Mouse (Mus musculus): ENCODE measurements around the gene Pitpnc1. TPM values are rescaled to one million over a fixed set of nuclear protein-coding genes. Genes with fewer than 3 reads are reported as not detected.

Gene Pitpnc1
- polyA plus RNA-seq, 1 experiment from 2014 or later: 15.7 TPM

GRCm38 (mm10) chr11:107215111-107215510 lies 255.4 kb downstream of the Pitpnc1 start:
- no peaks in the 10 kb centered on the region for H3K4me1 ChIP-seq (ENCODE audit: control insufficient read depth, insufficient read depth, low read length)

GRCm38 (mm10) chr11:107213745-107214144 lies 256.8 kb downstream of the Pitpnc1 start:
- ATAC-seq (ENCODE audit: insufficient number of reproducible peaks, insufficient read depth, low FRiP score, low read depth): no peak
- H3K36me3 ChIP-seq (ENCODE audit: control insufficient read depth, insufficient read depth, low read length): no peaks in the 10 kb centered on the region
- H3K27ac ChIP-seq (ENCODE audit: low read length): no peak overlapping the region
- no peaks in the 10 kb centered on the region for H3K9me3 ChIP-seq (ENCODE audit: control insufficient read depth, low read depth, low read length)
- no peak overlapping the region for H3K4me3 ChIP-seq (ENCODE audit: low read depth, low read length)
- H3K9ac ChIP-seq (replicated peaks; ENCODE audit: low read depth, low read length): no peak overlapping the region
- no peak overlapping the region for H3K4me2 ChIP-seq (replicated peaks; ENCODE audit: low read depth, low read length)
- H3K27me3 ChIP-seq (ENCODE audit: control insufficient read depth, insufficient read depth, low read length): no peaks in the 10 kb centered on the region
- H3K4me1 ChIP-seq (ENCODE audit: control insufficient read depth, insufficient read depth, low read length): no peaks in the 10 kb centered on the region
- 75% methylated on average over 5 of the region's 5 CpGs for WGBS

More at GRCm38 (mm10) chr11:107215111-107215510, 255.4 kb downstream of the Pitpnc1 start:
- Histone ChIP-seq H3K36me3 (ENCODE audit: control insufficient read depth, insufficient read depth, low read length) (no peaks in the 10 kb centered on the region), H3K9me3 (ENCODE audit: control insufficient read depth, low read depth, low read length) (no peaks in the 10 kb centered on the region), H3K4me2 (replicated peaks; ENCODE audit: low read depth, low read length) (no peak overlapping the region), H3K4me3 (ENCODE audit: low read depth, low read length) (no peak overlapping the region), H3K27me3 (ENCODE audit: control insufficient read depth, insufficient read depth, low read length) (no peaks in the 10 kb centered on the region), H3K9ac (replicated peaks; ENCODE audit: low read depth, low read length) (no peak overlapping the region), H3K27ac (ENCODE audit: low read length) (no peak overlapping the region)
- ATAC-seq (ENCODE audit: insufficient number of reproducible peaks, insufficient read depth, low FRiP score, low read depth): no peak
- WGBS: 88% methylated on average over 9 of the region's 9 CpGs

GRCm38 (mm10) chr11:107209818-107210217 lies 260.7 kb downstream of the Pitpnc1 start:
- H3K27ac ChIP-seq (ENCODE audit: low read length): no peak overlapping the region
- H3K4me3 ChIP-seq (ENCODE audit: low read depth, low read length): no peak overlapping the region
- ATAC-seq (ENCODE audit: insufficient number of reproducible peaks, insufficient read depth, low FRiP score, low read depth): no peak
- H3K36me3 ChIP-seq (ENCODE audit: control insufficient read depth, insufficient read depth, low read length): no peaks in the 10 kb centered on the region
- H3K27me3 ChIP-seq (ENCODE audit: control insufficient read depth, insufficient read depth, low read length): no peaks in the 10 kb centered on the region
- WGBS: 84% methylated on average over 13 of the region's 13 CpGs
- H3K9ac ChIP-seq (replicated peaks; ENCODE audit: low read depth, low read length): no peak overlapping the region
- no peaks in the 10 kb centered on the region for H3K9me3 ChIP-seq (ENCODE audit: control insufficient read depth, low read depth, low read length)
- H3K4me1 ChIP-seq (ENCODE audit: control insufficient read depth, insufficient read depth, low read length): no peaks in the 10 kb centered on the region
- H3K4me2 ChIP-seq (replicated peaks; ENCODE audit: low read depth, low read length): no peak overlapping the region

- H3K4me3 ChIP-seq (ENCODE audit: low read depth, low read length): no peak overlapping the region
- no peak overlapping the region for H3K4me2 ChIP-seq (replicated peaks; ENCODE audit: low read depth, low read length)
- no peaks in the 10 kb centered on the region for H3K27me3 ChIP-seq (ENCODE audit: control insufficient read depth, insufficient read depth, low read length)
- H3K9me3 ChIP-seq (ENCODE audit: control insufficient read depth, low read depth, low read length): no peaks in the 10 kb centered on the region
- no peak for ATAC-seq (ENCODE audit: insufficient number of reproducible peaks, insufficient read depth, low FRiP score, low read depth)
- no peak overlapping the region for H3K27ac ChIP-seq (ENCODE audit: low read length)
- 79% methylated on average over 11 of the region's 11 CpGs for WGBS
- no peaks in the 10 kb centered on the region for H3K36me3 ChIP-seq (ENCODE audit: control insufficient read depth, insufficient read depth, low read length)
- H3K9ac ChIP-seq (replicated peaks; ENCODE audit: low read depth, low read length): no peak overlapping the region
- H3K4me1 ChIP-seq (ENCODE audit: control insufficient read depth, insufficient read depth, low read length): no peaks in the 10 kb centered on the region
These were observed 268.7 kb downstream of the Pitpnc1 start for GRCm38 (mm10) chr11:107201773-107202172.

- H3K36me3 ChIP-seq (ENCODE audit: control insufficient read depth, insufficient read depth, low read length): no peaks in the 10 kb centered on the region
- no peak overlapping the region for H3K4me3 ChIP-seq (ENCODE audit: low read depth, low read length)
- no peaks in the 10 kb centered on the region for H3K4me1 ChIP-seq (ENCODE audit: control insufficient read depth, insufficient read depth, low read length)
- H3K9me3 ChIP-seq (ENCODE audit: control insufficient read depth, low read depth, low read length): no peaks in the 10 kb centered on the region
- no peak overlapping the region for H3K9ac ChIP-seq (replicated peaks; ENCODE audit: low read depth, low read length)
- whole genome bisulfite sequencing: 84% methylated on average over 5 of the region's 5 CpGs
- H3K27me3 ChIP-seq (ENCODE audit: control insufficient read depth, insufficient read depth, low read length): no peaks in the 10 kb centered on the region
- ATAC-seq (ENCODE audit: insufficient number of reproducible peaks, insufficient read depth, low FRiP score, low read depth): no peak
- no peak overlapping the region for H3K27ac ChIP-seq (ENCODE audit: low read length)
- no peak overlapping the region for H3K4me2 ChIP-seq (replicated peaks; ENCODE audit: low read depth, low read length)
These were observed 271.2 kb downstream of the Pitpnc1 start for GRCm38 (mm10) chr11:107199281-107199680.

- H3K4me2 ChIP-seq (replicated peaks; ENCODE audit: low read depth, low read length): no peak overlapping the region
- no peaks in the 10 kb centered on the region for H3K9me3 ChIP-seq (ENCODE audit: control insufficient read depth, low read depth, low read length)
- H3K4me3 ChIP-seq (ENCODE audit: low read depth, low read length): no peak overlapping the region
- H3K36me3 ChIP-seq (ENCODE audit: control insufficient read depth, insufficient read depth, low read length): no peaks in the 10 kb centered on the region
- H3K4me1 ChIP-seq (ENCODE audit: control insufficient read depth, insufficient read depth, low read length): no peaks in the 10 kb centered on the region
- H3K27me3 ChIP-seq (ENCODE audit: control insufficient read depth, insufficient read depth, low read length): no peaks in the 10 kb centered on the region
- H3K27ac ChIP-seq (ENCODE audit: low read length): no peak overlapping the region
- WGBS: 63% methylated on average over 2 of the region's 2 CpGs
- no peak for ATAC-seq (ENCODE audit: insufficient number of reproducible peaks, insufficient read depth, low FRiP score, low read depth)
- no peak overlapping the region for H3K9ac ChIP-seq (replicated peaks; ENCODE audit: low read depth, low read length)
These were observed 275.2 kb downstream of the Pitpnc1 start for GRCm38 (mm10) chr11:107195334-107195733.

- Histone ChIP-seq H3K4me1 (ENCODE audit: control insufficient read depth, insufficient read depth, low read length) (peaks cover 5% of the 10 kb centered on the region), H3K4me2 (replicated peaks; ENCODE audit: low read depth, low read length) (no peak overlapping the region), H3K27me3 (ENCODE audit: control insufficient read depth, insufficient read depth, low read length) (no peaks in the 10 kb centered on the region), H3K4me3 (ENCODE audit: low read depth, low read length) (no peak overlapping the region), H3K9ac (replicated peaks; ENCODE audit: low read depth, low read length) (no peak overlapping the region), H3K9me3 (ENCODE audit: control insufficient read depth, low read depth, low read length) (no peaks in the 10 kb centered on the region), H3K27ac (ENCODE audit: low read length) (no peak overlapping the region), H3K36me3 (ENCODE audit: control insufficient read depth, insufficient read depth, low read length) (peaks cover 5% of the 10 kb centered on the region)
- ATAC-seq (ENCODE audit: insufficient number of reproducible peaks, insufficient read depth, low FRiP score, low read depth): no peak
- 77% methylated on average over 2 of the region's 2 CpGs for WGBS
These were observed 280.1 kb downstream of the Pitpnc1 start for GRCm38 (mm10) chr11:107190376-107190775.

- peaks cover 5% of the 10 kb centered on the region for H3K4me1 ChIP-seq (ENCODE audit: control insufficient read depth, insufficient read depth, low read length)
- under 1% methylated on average over 62 of the region's 62 CpGs for WGBS
- no peak within 1 kb of the TSS for H3K27ac ChIP-seq (ENCODE audit: low read length)
- H3K9me3 ChIP-seq (ENCODE audit: control insufficient read depth, low read depth, low read length): no peaks in the 10 kb centered on the region
- ATAC-seq (ENCODE audit: insufficient number of reproducible peaks, insufficient read depth, low FRiP score, low read depth): peak; percentile 96
- H3K4me3 ChIP-seq (ENCODE audit: low read depth, low read length): peak within 1 kb of the TSS; percentile 70
- H3K9ac ChIP-seq (replicated peaks; ENCODE audit: low read depth, low read length): peak within 1 kb of the TSS; percentile 50
- H3K36me3 ChIP-seq (ENCODE audit: control insufficient read depth, insufficient read depth, low read length): peaks cover 20% of the 10 kb centered on the region
- peak within 1 kb of the TSS; percentile 82 for H3K4me2 ChIP-seq (replicated peaks; ENCODE audit: low read depth, low read length)
- H3K27me3 ChIP-seq (ENCODE audit: control insufficient read depth, insufficient read depth, low read length): no peaks in the 10 kb centered on the region
These were observed 281.6 kb downstream of the Pitpnc1 start, which contains the start of gene Nol11 for GRCm38 (mm10) chr11:107188565-107189552. Gene Nol11 (minus strand): TSS chr11:107189381.

Data from stomach, embryonic 14.5 days (tissue).